Mouse (Mus musculus): ENCODE data around the gene Ankk1.

Gene Ankk1

DNA sequence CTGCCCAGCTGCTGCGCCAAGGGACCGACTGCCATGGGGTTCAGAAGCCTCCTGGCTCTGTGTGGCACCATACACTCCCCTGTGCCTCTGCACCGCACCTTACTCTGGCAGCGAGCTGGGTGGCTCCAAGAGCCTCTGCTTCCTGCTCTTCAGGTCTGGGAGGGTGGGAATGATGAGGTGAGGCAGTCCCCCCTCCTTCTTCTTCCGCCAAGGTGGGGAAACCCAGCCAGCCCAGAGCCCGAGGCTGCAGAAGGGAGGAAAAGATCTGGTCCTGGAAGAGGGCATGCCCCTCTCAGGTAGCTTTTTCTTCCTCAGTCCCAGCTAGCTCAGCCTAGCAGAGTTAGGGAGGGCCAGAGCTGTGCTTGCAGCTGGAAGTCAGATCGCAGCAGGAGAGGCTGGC is at the start of gene Ankk1:
TSS of gene Ankk1 (minus strand) at position 101 of the 400 bp plus-strand sequence.
- DNase-seq (ENCODE audit: low spot score): no peak

DNA sequence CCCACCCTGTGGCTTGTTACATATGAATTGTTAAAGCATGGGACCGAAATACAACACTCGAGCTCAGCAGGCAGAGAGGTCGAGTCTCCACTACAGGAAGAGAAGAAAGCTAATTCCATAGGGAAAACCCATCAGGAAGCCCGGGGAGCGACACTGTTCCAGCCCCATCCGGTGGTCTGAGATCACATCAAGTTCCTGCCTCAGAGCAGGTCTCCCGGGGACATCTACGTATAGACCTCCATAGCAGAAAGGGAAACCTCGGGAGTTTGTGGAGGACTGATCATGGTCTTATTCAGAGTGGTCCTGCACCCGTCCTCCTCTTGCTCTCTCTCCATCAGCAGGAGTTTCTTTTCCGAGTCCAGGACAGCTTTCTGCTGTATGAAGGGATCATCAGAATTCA is 45.3 kb upstream of the Ankk1 start:
- DNase-seq (ENCODE audit: low spot score): no peak

DNA sequence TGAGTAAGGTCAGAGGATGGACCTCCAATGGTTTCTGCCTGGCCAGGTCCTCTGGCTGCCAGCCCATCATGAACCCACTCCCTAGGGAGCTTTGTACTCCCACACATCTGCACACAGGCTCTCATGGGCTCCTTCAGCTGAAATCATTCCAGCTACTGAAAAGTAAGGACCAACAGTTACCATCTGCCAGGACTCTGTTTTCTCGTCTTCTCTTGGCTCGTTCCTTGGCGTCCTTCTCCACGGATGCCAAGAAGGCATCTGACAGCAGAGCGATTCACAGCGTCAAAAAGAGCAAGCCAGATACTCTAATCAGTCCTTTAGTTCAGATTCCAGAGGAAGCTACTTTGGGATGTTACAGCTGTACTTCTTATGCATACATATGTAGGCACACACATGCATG is 44.1 kb upstream of the Ankk1 start:
- peak; percentile 21 for DNase-seq (ENCODE audit: low spot score)

DNA sequence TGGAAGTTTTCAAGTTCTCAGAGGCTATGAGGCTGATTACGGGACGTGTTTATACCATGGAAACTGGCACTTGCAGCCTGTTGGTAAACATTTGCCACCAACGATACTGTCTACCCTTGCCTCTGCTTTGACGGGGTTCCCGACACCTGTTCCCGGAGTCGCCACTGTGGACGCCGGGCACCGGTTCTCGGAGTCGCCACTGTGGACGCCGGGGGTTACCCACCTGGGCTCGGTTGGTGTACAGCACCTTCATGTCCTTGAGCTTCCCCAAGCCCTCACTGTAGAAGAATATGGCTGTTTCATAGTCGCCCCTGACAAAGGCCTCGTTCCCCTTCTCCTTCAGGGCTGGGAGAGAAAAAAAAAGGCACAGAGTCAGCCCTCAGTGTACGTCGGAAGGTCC is 43.2 kb upstream of the Ankk1 start:
- DNase-seq (ENCODE audit: low spot score): no peak

DNA sequence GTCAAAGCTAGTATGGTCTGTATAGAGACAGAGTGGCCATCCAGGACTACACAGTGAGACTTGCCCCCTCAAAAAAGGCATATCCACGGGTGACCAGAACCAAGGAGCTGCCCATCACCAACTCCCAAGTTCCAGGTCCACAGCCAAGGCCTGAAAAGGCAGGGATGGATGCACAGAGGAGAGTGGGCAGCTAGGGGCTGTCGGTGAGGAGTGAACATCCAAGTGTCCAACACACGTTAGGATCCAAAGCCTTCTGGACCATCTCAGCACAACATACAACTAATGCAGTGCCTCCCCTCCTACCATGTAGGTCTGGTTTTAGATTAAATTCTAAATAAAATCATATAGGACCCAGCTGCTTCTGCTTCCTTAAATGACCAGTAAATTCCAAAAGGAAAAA is 29.3 kb upstream of the Ankk1 start:
- no peak for DNase-seq (ENCODE audit: low spot score)

DNA sequence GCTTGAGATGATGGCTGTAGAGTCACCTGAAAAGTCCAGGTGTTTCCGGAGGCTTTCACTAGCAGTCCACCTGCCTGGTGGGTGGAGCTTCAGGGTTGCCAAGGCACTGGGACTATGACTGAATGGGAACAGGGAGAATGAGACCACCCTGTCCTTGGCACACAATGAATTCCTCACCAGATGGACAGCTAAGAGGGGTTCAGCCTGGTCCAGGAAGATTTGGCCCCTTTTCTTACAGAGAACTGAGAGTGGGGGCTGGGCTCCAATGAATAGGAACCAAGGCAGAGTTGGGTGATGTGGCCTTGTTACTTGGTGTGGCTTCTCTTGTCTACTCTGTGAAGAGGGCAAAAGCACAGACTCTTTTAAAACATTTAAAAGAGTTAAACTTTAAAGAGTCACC is 25.6 kb upstream of the Ankk1 start:
- DNase-seq (ENCODE audit: low spot score): no peak

DNA sequence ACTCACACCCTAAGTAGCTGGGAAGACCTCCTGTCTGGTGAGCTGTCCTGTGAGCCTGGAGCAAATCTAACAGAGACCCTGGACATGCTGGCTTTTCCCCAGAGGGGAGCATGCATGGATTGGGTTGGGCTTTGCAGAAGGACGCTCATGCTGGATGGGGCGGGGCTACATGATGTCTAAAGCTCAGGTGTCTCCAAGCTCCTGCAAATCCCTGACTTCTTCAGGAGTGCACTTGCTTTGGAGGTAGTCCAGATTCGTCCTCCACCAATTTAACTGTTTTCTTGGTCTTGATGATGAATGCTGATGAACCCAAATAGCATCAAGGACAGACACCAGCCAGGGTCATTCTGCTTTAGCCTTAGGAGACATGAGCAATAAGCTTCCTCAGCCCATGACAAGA is 23.7 kb upstream of the Ankk1 start:
- DNase-seq (ENCODE audit: low spot score): no peak

DNA sequence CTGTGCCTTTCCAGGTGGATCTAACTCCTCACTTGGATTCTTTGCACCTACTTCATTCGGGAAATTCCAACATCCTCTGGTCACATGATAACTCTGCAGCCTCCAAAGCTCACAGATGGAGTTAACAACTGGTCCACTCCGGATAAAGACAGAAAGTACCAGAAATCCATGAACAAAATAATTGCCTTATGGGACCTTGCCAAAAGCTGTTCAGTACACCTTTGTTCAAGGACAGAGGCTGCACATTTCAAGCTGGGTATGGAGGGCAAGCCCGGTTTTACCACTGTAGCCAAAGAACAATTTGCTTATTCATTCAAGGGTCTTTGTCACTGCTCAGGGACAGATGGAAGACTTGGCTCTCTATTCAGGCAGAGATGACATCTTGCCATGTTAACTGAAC is 15.8 kb upstream of the Ankk1 start:
- DNase-seq (ENCODE audit: low spot score): no peak

DNA sequence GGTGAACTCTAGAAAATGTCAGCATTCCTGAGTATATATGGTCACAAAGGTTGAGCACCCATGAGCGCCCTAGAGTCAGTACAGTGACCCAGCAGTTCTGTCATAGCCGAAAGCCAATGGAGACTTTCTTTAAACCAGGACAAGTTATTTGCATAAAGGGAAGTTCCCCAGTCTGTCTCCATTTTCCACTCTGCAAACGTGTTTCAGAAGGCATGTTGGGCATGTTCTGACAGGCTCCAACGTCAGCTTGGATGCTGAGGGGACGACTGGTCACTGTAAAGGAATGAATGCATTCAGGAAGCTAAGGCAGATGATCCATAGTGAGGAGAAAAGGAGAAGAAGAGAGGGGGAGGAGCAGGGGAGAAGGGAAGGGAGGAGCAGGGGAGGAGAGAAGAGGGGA is 657 bp upstream of the Ankk1 start:
- DNase-seq (ENCODE audit: low spot score): no peak

DNA sequence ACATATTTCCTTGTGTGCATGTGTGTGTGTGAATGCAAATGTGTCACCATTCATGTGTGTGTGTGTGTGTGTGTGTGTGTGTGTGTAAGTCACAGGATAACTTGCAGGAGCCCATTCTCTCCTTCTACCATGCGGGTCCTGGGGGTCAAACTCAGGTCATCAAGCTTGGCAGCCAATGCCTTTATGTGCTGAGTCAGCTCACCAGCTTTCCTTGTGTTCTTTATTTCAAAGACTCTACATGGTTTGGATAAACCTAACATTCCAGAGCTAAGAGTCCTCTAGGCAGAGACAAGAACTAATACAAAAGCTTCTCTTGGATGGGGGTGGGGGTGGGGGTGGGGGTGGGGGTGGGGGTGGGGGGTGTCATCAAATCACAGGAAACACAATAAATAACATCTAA is 1.2 kb downstream of the Ankk1 start:
- DNase-seq (ENCODE audit: low spot score): no peak

DNA sequence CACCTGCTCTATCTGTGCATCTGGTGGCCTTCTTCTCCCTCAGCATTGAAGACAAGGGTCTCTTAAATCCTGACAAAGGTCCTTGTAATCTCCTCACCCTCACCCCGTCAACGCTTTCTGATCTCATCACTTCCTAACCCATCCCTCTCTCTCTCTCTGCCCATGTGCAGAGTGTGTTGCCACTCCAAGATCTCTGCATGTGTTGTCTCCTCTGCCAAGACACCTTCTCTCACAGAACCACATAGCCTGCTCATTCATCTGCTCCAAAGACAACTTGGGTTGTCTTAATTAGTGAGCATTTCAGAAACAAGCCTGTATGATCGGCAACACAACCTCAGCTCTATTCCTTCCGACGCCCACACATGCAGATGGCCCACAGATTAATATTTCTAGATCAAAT is 3.0 kb downstream of the Ankk1 start:
- no peak for DNase-seq (ENCODE audit: low spot score)

DNA sequence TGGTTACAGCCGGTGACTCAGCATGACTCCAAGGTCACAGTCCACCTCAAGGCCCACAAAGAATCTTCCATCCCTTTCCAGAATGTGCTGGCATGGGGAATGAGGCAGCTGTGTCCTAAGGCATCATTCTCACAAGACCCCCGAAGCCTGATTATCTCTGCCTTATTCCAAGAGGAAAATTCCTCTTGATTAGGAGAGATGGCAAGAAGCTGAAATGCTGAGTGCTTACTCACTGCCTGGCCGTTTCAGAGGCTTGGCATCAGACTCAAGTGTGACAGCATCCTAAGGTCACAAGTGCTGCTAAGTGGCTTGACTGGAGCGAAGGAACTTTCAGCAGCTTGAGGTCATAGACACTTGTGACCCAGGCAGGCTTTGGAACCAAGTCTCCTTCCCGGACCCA is 16.2 kb downstream of the Ankk1 start:
- DNase-seq (ENCODE audit: low spot score): no peak

DNA sequence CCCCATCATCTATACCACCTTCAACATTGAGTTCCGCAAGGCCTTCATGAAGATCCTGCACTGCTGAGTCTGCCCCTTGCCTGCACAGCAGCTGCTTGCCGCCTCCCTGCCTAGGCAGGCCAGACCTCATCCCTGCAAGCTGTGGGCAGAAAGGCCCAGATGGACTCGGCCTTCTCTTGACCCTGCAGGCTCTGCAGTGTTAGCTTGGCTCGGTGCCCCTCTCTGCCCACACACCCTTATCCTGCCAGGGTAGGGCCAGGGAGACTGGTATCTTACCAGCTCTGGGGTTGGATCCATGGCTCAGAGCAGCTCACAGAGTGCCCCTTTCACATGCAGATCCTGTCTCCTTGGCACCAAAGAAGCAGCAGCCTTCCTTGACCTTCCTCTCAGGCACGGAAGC is 19.8 kb downstream of the Ankk1 start:
- no peak for DNase-seq (ENCODE audit: low spot score)

DNA sequence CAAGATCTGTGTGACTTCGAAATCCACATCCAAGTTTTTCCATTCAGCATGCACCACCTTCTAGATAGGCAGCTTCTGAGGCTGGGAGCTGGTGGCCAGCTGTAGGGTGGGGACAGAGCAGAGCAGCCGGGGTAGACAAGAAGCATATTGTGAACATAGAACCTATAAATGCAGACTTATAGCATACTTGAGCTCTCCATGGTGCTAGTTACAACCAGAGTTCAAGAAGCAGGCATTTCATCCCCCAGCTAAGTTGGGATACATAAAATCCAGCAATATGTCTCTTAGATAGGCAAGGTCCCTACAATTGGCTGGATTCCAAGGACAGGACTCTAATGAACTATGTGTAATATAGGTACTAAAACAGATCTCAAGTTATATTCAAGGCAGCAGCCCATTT is 23.1 kb downstream of the Ankk1 start:
- no peak for DNase-seq (ENCODE audit: low spot score)

DNA sequence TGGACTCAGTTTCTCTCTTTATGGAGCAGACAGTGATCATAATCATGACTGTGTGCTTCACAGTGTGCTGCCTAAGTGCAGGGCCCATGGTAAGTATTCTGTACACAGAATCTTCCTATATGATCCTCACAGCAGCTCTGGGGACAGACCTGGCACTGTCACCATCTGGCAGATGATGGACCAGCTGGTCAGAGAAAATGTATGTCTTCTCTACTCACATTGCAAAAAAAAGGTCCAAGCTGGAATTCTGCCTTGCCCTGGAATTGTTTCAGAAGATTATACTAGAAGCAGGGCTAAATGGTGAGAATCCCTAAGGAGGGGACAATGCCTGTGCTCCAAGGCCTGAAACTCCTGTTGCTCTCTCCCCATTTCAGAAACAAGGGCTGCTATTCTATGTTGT is 30.8 kb downstream of the Ankk1 start:
- DNase-seq (ENCODE audit: low spot score): no peak

DNA sequence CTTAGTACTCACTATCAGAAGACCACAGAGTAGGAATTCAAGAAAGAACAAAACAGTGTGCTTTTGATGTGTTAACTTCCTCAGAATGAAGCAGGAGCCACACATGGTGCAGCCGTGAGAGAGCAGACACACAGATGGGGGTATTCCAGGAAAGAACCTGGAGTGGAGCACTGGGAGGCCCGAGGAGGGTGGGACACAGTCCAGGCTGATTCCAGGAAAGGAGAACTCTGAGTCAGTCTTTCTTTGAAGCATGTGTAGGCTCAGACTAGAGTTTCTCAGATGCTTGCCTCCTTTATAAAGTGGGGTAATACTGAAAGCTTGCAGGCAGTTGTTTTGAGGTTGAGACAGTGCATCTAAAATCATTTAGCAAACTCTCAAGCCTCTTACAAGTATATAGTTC is 34.6 kb downstream of the Ankk1 start:
- no peak for DNase-seq (ENCODE audit: low spot score)

DNA sequence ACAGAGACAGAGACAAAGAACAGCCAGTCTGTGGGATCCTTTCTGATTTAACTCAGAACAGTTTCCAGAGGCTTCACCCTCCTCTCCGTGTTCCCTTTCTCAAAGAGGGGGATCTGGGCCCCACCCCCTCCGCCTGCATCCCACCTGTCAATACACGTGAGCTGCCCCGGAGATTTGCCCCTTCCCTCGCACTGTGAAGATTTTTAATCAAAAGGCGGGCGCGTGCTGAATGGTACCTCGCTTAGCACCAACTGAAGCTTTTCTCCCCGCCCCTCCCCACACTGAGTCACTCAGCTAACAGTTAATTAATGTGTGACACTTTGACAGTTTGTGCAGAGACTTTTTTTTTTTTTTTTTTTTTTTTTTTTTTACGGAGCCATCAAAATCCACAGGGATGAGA is 40.7 kb downstream of the Ankk1 start:
- DNase-seq (ENCODE audit: low spot score): no peak

DNA sequence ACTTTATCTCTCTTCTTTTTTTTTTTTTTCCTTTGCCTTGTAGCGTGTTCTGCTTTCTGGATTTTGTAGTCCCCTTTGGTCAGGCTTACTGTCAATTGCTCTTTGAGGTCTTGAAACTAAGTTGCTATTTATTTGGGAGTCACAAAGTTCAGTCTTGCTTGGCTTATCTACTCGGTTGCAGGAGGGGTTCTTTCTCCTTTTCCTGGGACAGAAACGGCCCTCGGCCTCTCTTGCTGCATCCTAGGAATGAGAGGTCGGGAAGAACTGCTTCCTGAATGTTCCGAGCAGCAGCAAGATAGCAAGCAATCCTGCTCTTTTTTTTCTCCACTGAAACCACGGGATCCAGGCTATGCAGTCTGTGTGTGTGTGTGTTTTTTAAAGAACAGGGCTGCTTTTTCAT is 41.5 kb downstream of the Ankk1 start:
- DNase-seq (ENCODE audit: low spot score): no peak

DNA sequence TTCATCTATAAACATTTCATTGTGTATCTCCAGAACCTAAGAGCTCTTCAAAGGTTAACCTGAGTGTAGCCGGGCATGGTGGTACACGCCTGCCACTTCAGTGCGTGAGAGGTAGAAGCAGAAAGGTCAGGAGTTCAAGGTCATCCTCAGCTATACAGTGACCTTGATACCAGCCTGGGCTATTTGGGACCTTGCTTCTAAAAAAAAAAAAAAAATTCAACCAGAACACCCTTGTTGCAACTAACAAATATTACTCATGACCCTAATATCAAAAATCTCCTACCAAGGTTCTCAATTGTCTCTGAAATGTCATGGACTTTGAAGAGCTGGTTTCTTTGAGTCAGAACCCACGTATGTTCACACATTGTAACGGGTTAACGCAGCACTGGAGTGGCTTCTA is 42.0 kb downstream of the Ankk1 start:
- no peak for DNase-seq (ENCODE audit: low spot score)

DNA sequence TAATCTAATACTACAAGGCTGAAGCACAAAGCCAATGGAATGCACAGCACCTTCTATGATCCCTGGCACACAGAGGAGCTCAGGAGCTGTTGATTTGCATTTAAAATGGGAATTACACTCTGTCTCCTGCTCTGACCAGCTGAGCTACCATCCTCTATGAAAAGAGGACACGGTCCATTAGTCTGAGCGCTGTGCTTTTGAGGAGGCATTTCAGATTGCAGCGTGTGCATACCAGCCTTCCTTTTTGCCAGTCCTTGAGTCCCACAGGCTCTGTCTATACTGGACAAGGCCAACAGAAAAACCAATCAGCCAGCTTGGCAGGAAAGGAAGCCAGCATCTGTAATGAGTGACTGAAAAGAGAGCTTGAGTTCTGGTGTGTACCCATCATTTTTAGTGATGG is 42.8 kb downstream of the Ankk1 start:
- no peak for DNase-seq (ENCODE audit: low spot score)

DNA sequence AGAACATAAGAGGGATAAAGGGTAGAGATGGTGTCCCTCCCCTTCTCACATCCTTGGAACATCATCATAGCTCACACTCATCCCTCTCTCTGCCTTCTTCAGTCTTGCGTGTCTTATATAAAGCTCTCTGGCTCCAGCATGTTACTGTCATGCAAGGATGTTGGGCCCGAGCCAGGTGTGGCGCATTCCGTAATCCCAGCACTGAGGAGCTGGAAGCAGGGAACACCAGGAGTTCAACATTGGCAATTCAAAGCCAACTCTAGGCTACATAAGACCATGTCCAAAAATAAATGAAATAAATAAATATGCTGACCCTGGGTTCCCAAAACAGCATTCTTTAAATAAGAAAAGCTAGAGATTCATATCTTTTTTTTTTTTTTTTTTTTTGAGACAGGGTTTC is 46.9 kb downstream of the Ankk1 start:
- no peak for DNase-seq (ENCODE audit: low spot score)

DNA sequence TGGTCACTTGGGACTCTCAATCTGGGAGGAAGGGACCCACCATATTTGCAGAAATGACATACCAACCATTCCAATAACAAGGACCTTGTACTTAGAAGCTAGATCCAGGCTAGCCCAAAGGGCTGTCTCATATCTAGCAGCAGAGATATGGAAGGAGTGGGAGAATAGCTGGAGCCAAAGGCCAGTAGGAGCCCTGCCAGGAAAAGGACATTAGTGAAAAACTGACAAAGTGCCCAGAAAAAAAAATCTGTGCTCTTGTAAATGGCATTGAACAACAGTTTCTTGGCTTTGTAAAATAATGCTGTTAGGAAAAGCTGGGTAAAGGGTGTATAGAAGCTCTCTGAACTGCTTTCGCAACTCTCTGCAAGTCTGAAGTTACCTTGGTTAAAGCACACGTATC is 52.9 kb downstream of the Ankk1 start:
- no peak for DNase-seq (ENCODE audit: low spot score)

DNA sequence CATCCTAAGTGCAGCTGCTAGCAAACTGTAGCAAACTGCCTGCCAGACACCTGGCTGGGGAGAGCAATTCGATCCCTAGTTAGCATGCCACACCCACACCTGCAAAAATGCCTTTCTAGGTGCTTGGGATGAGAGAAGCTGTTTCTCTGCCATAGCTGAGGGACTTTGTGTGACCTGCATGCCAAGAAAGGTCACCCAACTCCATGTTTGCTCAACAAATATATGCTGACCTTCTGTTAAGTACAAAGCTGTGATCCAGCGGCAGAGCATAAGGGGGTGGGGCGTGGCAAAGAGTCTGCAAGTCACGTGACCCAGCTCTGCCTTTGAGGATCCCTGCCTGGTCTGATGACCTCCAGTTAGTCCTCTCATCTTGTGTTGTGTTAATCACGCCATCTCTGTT is 61.1 kb downstream of the Ankk1 start:
- no peak for DNase-seq (ENCODE audit: low spot score)
